ENCODE assay signal across 9 mouse cellular contexts in the genomic region with DNA sequence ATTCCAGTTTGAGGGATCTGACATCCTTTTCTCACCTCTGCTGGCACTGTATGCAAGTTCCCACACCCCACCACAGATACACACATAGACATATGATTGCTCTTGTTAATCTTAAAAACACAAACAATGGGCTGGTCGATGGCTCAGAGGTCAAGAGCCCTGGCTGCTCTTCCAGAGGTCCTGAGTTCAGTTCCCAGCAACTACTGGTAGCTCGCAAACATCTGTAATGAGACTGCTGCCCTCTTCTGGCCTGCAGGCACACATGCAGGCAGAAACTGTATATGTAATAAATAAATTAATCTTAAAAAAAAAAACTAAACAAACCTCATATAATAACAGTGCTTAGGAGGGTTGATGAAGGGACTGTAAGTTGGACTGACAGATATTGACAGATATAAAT. TPM values are rescaled to one million over a fixed set of nuclear protein-coding genes. Genes with fewer than 3 reads are reported as not detected.
DNase-seq lines count a peak whose midpoint lies in the region; ATAC-seq lines count a peak whose summit lies in the region.
"Had no signal": no experiment of that assay in that cellular context is flagged by ENCODE, and none has a peak within 500 bp of the region (broad histone marks: within the 10 kb centered on the region; RNA-seq: fewer than 3 reads in every experiment).

No protein-coding gene starts in this region.

- DNase-seq in heart, adult 9 months (ENCODE audit: low spot score in 2 of 2), result no peak
- DNase-seq in 416B (ENCODE audit: low read depth) (peak; percentile 43), NIH3T3 (ENCODE audit: low read depth) (peak; percentile 67)
- no peak for DNase-seq in ovary, postnatal 14 days (ENCODE audit: low spot score)
- DNase-seq in layer of hippocampus, adult 8-10 months (ENCODE audit: low spot score in 2 of 2), result no peak
- no peak for DNase-seq in gastrocnemius, postnatal 14 days

- no peak for ATAC-seq in heart, embryonic 15.5 days (replicated peaks; ENCODE audit: insufficient number of reproducible peaks, insufficient read depth, low FRiP score, low read depth)
- ATAC-seq in inflammation-experienced regulatory T-cells, adult 6 months, result peak; percentile 71

- no peaks in the 10 kb centered on the region for H3K27me3 ChIP-seq in heart, embryonic 15.5 days

- H3K4me1 ChIP-seq in heart, embryonic 15.5 days (replicated peaks), result peaks cover 15% of the 10 kb centered on the region

- no peak overlapping the region for H3K4me2 ChIP-seq in heart, embryonic 15.5 days

- peak overlapping the region; percentile 93 for H3K27ac ChIP-seq in heart, embryonic 15.5 days
- H3K27ac ChIP-seq: macrophage had no signal

- intact Hi-C loops in gastrocnemius, postnatal 14 days (cut with DNase I; ENCODE audit: low total_unique reads), result loop anchor here (5.0 kb wide), 1 partner anchor 202 kb away; no protein-coding TSS in a partner anchor

- H3K36me3 ChIP-seq in heart, embryonic 15.5 days, result peaks cover 57% of the 10 kb centered on the region

- H3K4me3 ChIP-seq in heart, embryonic 15.5 days, result no peak overlapping the region

- WGBS in heart, embryonic 15.5 days, result 83% methylated on average over 2 of the region's 2 CpGs

- no peaks in the 10 kb centered on the region for H3K9me3 ChIP-seq in heart, embryonic 15.5 days (replicated peaks)

- H3K9ac ChIP-seq in heart, embryonic 15.5 days, result no peak overlapping the region

RNA-seq across cellular contexts. Expression of gene Slc35f5, which starts 13.8 kb away (rescaled TPM):
- polyA plus RNA-seq in heart, embryonic 15.5 days (2015; fragmentation: Nextera tagmentation; extraction: Ambion mirVana), result 79.7 and 92.9 TPM in 2 replicates
- polyA plus RNA-seq in inflammation-experienced regulatory T-cells, adult 6 months (2017; shearing (Covaris generic)), result 1 to 10 TPM in 2 of 3 experiments, under 1 TPM in 1; 0.89 to 1.9 (median 1.5) TPM
- total RNA-seq in layer of hippocampus, adult 8-10 months (2022), result 10 to 100 TPM; 24.2 to 30.2 (median 28.3) TPM
- total RNA-seq in gastrocnemius, postnatal 14 days (2021), result 10 to 100 TPM; 18.5 to 18.7 TPM

Comparison
In these comparisons a context has a peak if more than half of its experiments do, and no peak if none do; other contexts are left out.
1. DNase-seq: peak in 416B (single experiment) and NIH3T3 (single experiment); none in heart, adult 9 months (0 of 2), ovary, postnatal 14 days (single experiment), layer of hippocampus, adult 8-10 months (0 of 2) and gastrocnemius, postnatal 14 days (single experiment).